Mouse (Mus musculus): ENCODE data around the gene Wasf2. TPM values are rescaled to one million over a fixed set of nuclear protein-coding genes. Genes with fewer than 3 reads are reported as not detected.

The Wasf2 gene
- polyA plus RNA-seq, 1 experiment from 2014 or later: 18.5 TPM

GRCm38 (mm10) chr4:133129391-133129790 lies 914 bp upstream of the Wasf2 start:
- no peaks in the 10 kb centered on the region for H3K9me3 ChIP-seq (ENCODE audit: control insufficient read depth, low read length)
- H3K4me2 ChIP-seq (ENCODE audit: low read depth, low read length): peak overlapping the region; percentile 79
- ATAC-seq (ENCODE audit: low read depth): no peak
- no peaks in the 10 kb centered on the region for H3K36me3 ChIP-seq (ENCODE audit: control insufficient read depth, insufficient read depth, low read length)
- WGBS: 38% methylated on average over 11 of the region's 11 CpGs
- peaks cover 12% of the 10 kb centered on the region; the same call in 1 of the 2 replicates for H3K4me1 ChIP-seq (ENCODE audit: control insufficient read depth, insufficient read depth, low read length)
- no peaks in the 10 kb centered on the region for H3K27me3 ChIP-seq (ENCODE audit: control insufficient read depth, insufficient read depth, low read length)
- no peak overlapping the region for H3K27ac ChIP-seq (ENCODE audit: low read depth, low read length)
- peak overlapping the region; percentile 32; the same call in 1 of the 2 replicates for H3K9ac ChIP-seq (replicated peaks; ENCODE audit: low read depth, low read length)
- peak overlapping the region; percentile 92 for H3K4me3 ChIP-seq (ENCODE audit: low read depth, low read length)

- Histone ChIP-seq H3K4me3 (ENCODE audit: low read depth, low read length) (peak overlapping the region; percentile 92), H3K9ac (replicated peaks; ENCODE audit: low read depth, low read length) (peak overlapping the region; percentile 79), H3K27me3 (ENCODE audit: control insufficient read depth, insufficient read depth, low read length) (no peaks in the 10 kb centered on the region), H3K4me1 (ENCODE audit: control insufficient read depth, insufficient read depth, low read length) (peaks cover 12% of the 10 kb centered on the region; the same call in 1 of the 2 replicates), H3K36me3 (ENCODE audit: control insufficient read depth, insufficient read depth, low read length) (no peaks in the 10 kb centered on the region), H3K9me3 (ENCODE audit: control insufficient read depth, low read length) (no peaks in the 10 kb centered on the region), H3K27ac (ENCODE audit: low read depth, low read length) (no peak overlapping the region; the same call in none of the 2 replicates), H3K4me2 (ENCODE audit: low read depth, low read length) (peak overlapping the region; percentile 95)
- WGBS: 5% methylated on average over 17 of the region's 17 CpGs
- no peak; the same call in 1 of the 2 replicates for ATAC-seq (ENCODE audit: low read depth)
These were observed 811 bp downstream of the Wasf2 start for GRCm38 (mm10) chr4:133130890-133131741.

GRCm38 (mm10) chr4:133132027-133132426 lies 1.7 kb downstream of the Wasf2 start:
- peak overlapping the region; percentile 92 for H3K4me3 ChIP-seq (ENCODE audit: low read depth, low read length)
- H3K9ac ChIP-seq (replicated peaks; ENCODE audit: low read depth, low read length): no peak overlapping the region
- no peaks in the 10 kb centered on the region for H3K9me3 ChIP-seq (ENCODE audit: control insufficient read depth, low read length)
- no peaks in the 10 kb centered on the region for H3K36me3 ChIP-seq (ENCODE audit: control insufficient read depth, insufficient read depth, low read length)
- 29% methylated on average over 6 of the region's 6 CpGs for WGBS
- H3K4me1 ChIP-seq (ENCODE audit: control insufficient read depth, insufficient read depth, low read length): peaks cover 12% of the 10 kb centered on the region; the same call in 1 of the 2 replicates
- peak overlapping the region; percentile 95 for H3K4me2 ChIP-seq (ENCODE audit: low read depth, low read length)
- ATAC-seq (ENCODE audit: low read depth): no peak
- H3K27me3 ChIP-seq (ENCODE audit: control insufficient read depth, insufficient read depth, low read length): no peaks in the 10 kb centered on the region
- H3K27ac ChIP-seq (ENCODE audit: low read depth, low read length): no peak overlapping the region

- no peaks in the 10 kb centered on the region for H3K27me3 ChIP-seq (ENCODE audit: control insufficient read depth, insufficient read depth, low read length)
- H3K4me2 ChIP-seq (ENCODE audit: low read depth, low read length): no peak overlapping the region
- no peak overlapping the region for H3K27ac ChIP-seq (ENCODE audit: low read depth, low read length)
- H3K4me1 ChIP-seq (ENCODE audit: control insufficient read depth, insufficient read depth, low read length): 0 out of 2 replicates have a peak, but pooled peaks cover 7% of the 10 kb centered on the region
- no peak overlapping the region for H3K9ac ChIP-seq (replicated peaks; ENCODE audit: low read depth, low read length)
- no peak for ATAC-seq (ENCODE audit: low read depth)
- 70% methylated on average over 1 of the region's 1 CpGs for WGBS
- no peaks in the 10 kb centered on the region for H3K36me3 ChIP-seq (ENCODE audit: control insufficient read depth, insufficient read depth, low read length)
- H3K4me3 ChIP-seq (ENCODE audit: low read depth, low read length): no peak overlapping the region
- no peaks in the 10 kb centered on the region for H3K9me3 ChIP-seq (ENCODE audit: control insufficient read depth, low read length)
These were observed 6.6 kb downstream of the Wasf2 start for GRCm38 (mm10) chr4:133136946-133137345.

- Histone ChIP-seq H3K27ac (ENCODE audit: low read depth, low read length) (no peak overlapping the region), H3K4me3 (ENCODE audit: low read depth, low read length) (no peak overlapping the region), H3K27me3 (ENCODE audit: control insufficient read depth, insufficient read depth, low read length) (no peaks in the 10 kb centered on the region), H3K36me3 (ENCODE audit: control insufficient read depth, insufficient read depth, low read length) (no peaks in the 10 kb centered on the region), H3K4me1 (ENCODE audit: control insufficient read depth, insufficient read depth, low read length) (no peaks in the 10 kb centered on the region), H3K4me2 (ENCODE audit: low read depth, low read length) (no peak overlapping the region), H3K9ac (replicated peaks; ENCODE audit: low read depth, low read length) (no peak overlapping the region), H3K9me3 (ENCODE audit: control insufficient read depth, low read length) (no peaks in the 10 kb centered on the region)
- 88% methylated on average over 4 of the region's 4 CpGs for WGBS
- ATAC-seq (ENCODE audit: low read depth): no peak
These were observed 8.7 kb downstream of the Wasf2 start for GRCm38 (mm10) chr4:133138971-133139370.

- Histone ChIP-seq H3K4me3 (ENCODE audit: low read depth, low read length) (no peak overlapping the region), H3K27me3 (ENCODE audit: control insufficient read depth, insufficient read depth, low read length) (no peaks in the 10 kb centered on the region), H3K27ac (ENCODE audit: low read depth, low read length) (no peak overlapping the region), H3K9me3 (ENCODE audit: control insufficient read depth, low read length) (no peaks in the 10 kb centered on the region), H3K4me2 (ENCODE audit: low read depth, low read length) (no peak overlapping the region), H3K9ac (replicated peaks; ENCODE audit: low read depth, low read length) (no peak overlapping the region), H3K4me1 (ENCODE audit: control insufficient read depth, insufficient read depth, low read length) (no peaks in the 10 kb centered on the region), H3K36me3 (ENCODE audit: control insufficient read depth, insufficient read depth, low read length) (no peaks in the 10 kb centered on the region)
- ATAC-seq (ENCODE audit: low read depth): no peak
- WGBS: 94% methylated on average over 5 of the region's 5 CpGs
These were observed 24.7 kb downstream of the Wasf2 start for GRCm38 (mm10) chr4:133155006-133155405.

GRCm38 (mm10) chr4:133155726-133156125 lies 25.4 kb downstream of the Wasf2 start:
- H3K27ac ChIP-seq (ENCODE audit: low read depth, low read length): no peak overlapping the region
- H3K4me1 ChIP-seq (ENCODE audit: control insufficient read depth, insufficient read depth, low read length): no peaks in the 10 kb centered on the region
- no peaks in the 10 kb centered on the region for H3K27me3 ChIP-seq (ENCODE audit: control insufficient read depth, insufficient read depth, low read length)
- H3K4me3 ChIP-seq (ENCODE audit: low read depth, low read length): no peak overlapping the region
- H3K9ac ChIP-seq (replicated peaks; ENCODE audit: low read depth, low read length): no peak overlapping the region
- H3K36me3 ChIP-seq (ENCODE audit: control insufficient read depth, insufficient read depth, low read length): no peaks in the 10 kb centered on the region
- no peak overlapping the region for H3K4me2 ChIP-seq (ENCODE audit: low read depth, low read length)
- no peak for ATAC-seq (ENCODE audit: low read depth)
- H3K9me3 ChIP-seq (ENCODE audit: control insufficient read depth, low read length): no peaks in the 10 kb centered on the region
- 82% methylated on average over 6 of the region's 6 CpGs for WGBS

- Histone ChIP-seq H3K9ac (replicated peaks; ENCODE audit: low read depth, low read length) (no peak overlapping the region), H3K27me3 (ENCODE audit: control insufficient read depth, insufficient read depth, low read length) (no peaks in the 10 kb centered on the region), H3K9me3 (ENCODE audit: control insufficient read depth, low read length) (no peaks in the 10 kb centered on the region), H3K4me1 (ENCODE audit: control insufficient read depth, insufficient read depth, low read length) (no peaks in the 10 kb centered on the region), H3K4me3 (ENCODE audit: low read depth, low read length) (no peak overlapping the region), H3K36me3 (ENCODE audit: control insufficient read depth, insufficient read depth, low read length) (no peaks in the 10 kb centered on the region), H3K27ac (ENCODE audit: low read depth, low read length) (no peak overlapping the region), H3K4me2 (ENCODE audit: low read depth, low read length) (no peak overlapping the region)
- 73% methylated on average over 4 of the region's 4 CpGs for WGBS
- no peak for ATAC-seq (ENCODE audit: low read depth)
These were observed 26.1 kb downstream of the Wasf2 start for GRCm38 (mm10) chr4:133156422-133156821.

- ATAC-seq (ENCODE audit: low read depth): no peak
- H3K4me2 ChIP-seq (ENCODE audit: low read depth, low read length): no peak overlapping the region
- no peaks in the 10 kb centered on the region for H3K36me3 ChIP-seq (ENCODE audit: control insufficient read depth, insufficient read depth, low read length)
- H3K4me3 ChIP-seq (ENCODE audit: low read depth, low read length): no peak overlapping the region
- no peaks in the 10 kb centered on the region for H3K9me3 ChIP-seq (ENCODE audit: control insufficient read depth, low read length)
- H3K4me1 ChIP-seq (ENCODE audit: control insufficient read depth, insufficient read depth, low read length): no peaks in the 10 kb centered on the region
- no peak overlapping the region for H3K27ac ChIP-seq (ENCODE audit: low read depth, low read length)
- no peak overlapping the region for H3K9ac ChIP-seq (replicated peaks; ENCODE audit: low read depth, low read length)
- WGBS: 59% methylated on average over 10 of the region's 10 CpGs
- H3K27me3 ChIP-seq (ENCODE audit: control insufficient read depth, insufficient read depth, low read length): no peaks in the 10 kb centered on the region
These were observed 26.5 kb downstream of the Wasf2 start for GRCm38 (mm10) chr4:133156831-133157230.

Measured in neural tube, embryonic 14.5 days (tissue).